Mouse (Mus musculus) limb, embryonic 14.5 days (tissue): ENCODE results near the gene Plce1. TPM values are rescaled to one million over a fixed set of nuclear protein-coding genes. Genes with fewer than 3 reads are reported as not detected.

Source experiments
- ATAC-seq: fragments of 200-750 bp; cut with Nextera tagmentation; 2 replicates; pipeline ENCODE4 v1.8.0; 2017; ENCODE audit warnings: low read depth, moderate number of reproducible peaks, moderate TSS enrichment; ENCODE audit not compliant: low FRiP score
- DNase-seq: peaks from one replicate; pipeline ENCODE4 v3.0.0-alpha.2; 2015; ENCODE audit warnings: low spot score
- H3K27ac ChIP-seq: fragments of 300-500 bp; sonication (generic); replicated peaks from 2 replicates; pipeline ENCODE4 v1.5.1; 2014; ENCODE audit warnings: low read depth, mild to moderate bottlenecking, low read length, moderate library complexity, mixed read lengths
- H3K27me3 ChIP-seq: fragments of 300-500 bp; sonication (generic); 2 replicates; pipeline ENCODE4 v1.6.1; 2014; ENCODE audit warnings: low read length, mixed read lengths; ENCODE audit not compliant: control insufficient read depth, insufficient read depth
- H3K36me3 ChIP-seq: fragments of 300-500 bp; sonication (generic); 2 replicates; pipeline ENCODE4 v1.6.1; 2014; ENCODE audit warnings: mild to moderate bottlenecking, low read length, moderate library complexity, mixed read lengths; ENCODE audit not compliant: control insufficient read depth, insufficient read depth
- H3K4me1 ChIP-seq: fragments of 300-500 bp; sonication (generic); 2 replicates; pipeline ENCODE4 v1.6.1; 2014; ENCODE audit warnings: antibody characterized with exemption, low read length, mixed read lengths; ENCODE audit not compliant: control insufficient read depth, insufficient read depth
- H3K4me2 ChIP-seq: fragments of 300-500 bp; sonication (generic); replicated peaks from 2 replicates; pipeline ENCODE4 v1.6.1; 2014; ENCODE audit warnings: low read depth, mild to moderate bottlenecking, low read length, moderate library complexity; ENCODE audit not compliant: severe bottlenecking
- H3K4me3 ChIP-seq: fragments of 300-500 bp; sonication (generic); replicated peaks from 2 replicates; pipeline ENCODE4 v1.5.1; 2014; ENCODE audit warnings: low read length
- H3K9ac ChIP-seq: fragments of 300-500 bp; sonication (generic); 2 replicates; pipeline ENCODE4 v1.6.1; 2014; ENCODE audit warnings: mild to moderate bottlenecking, low read depth, low read length, moderate library complexity; ENCODE audit not compliant: severe bottlenecking
- H3K9me3 ChIP-seq: fragments of 300-500 bp; sonication (generic); 2 replicates; pipeline ENCODE4 v1.6.1; 2016; ENCODE audit warnings: low read length; ENCODE audit not compliant: control insufficient read depth
- POLR2A ChIP-seq: fragments of 200-500 bp; IDR thresholded peaks from 2 replicates; pipeline ENCODE4 v1.8.0; 2012; ENCODE audit warnings: inconsistent platforms, mild to moderate bottlenecking, moderate library complexity, borderline replicate concordance; ENCODE audit not compliant: insufficient read depth, insufficient read length; ENCODE audit errors: extremely low read depth
- WGBS: fragments of 180-500 bp; shearing (Covaris S2); extraction: QIAGEN DNeasy Blood & Tissue Kit; methylation state at CpG from one replicate; pipeline ENCODE4 v1.1.7; 2014; 5-methylcytosine and 5-hydroxymethylcytosine counted together
- polyA plus RNA-seq, 2 experiments: library from polyadenylated mRNA; depleted of rRNA in 1 of 2; stranded (reverse) in 1 of 2; unstranded in 1 of 2; fragments of >200 nt; fragmentation: Nextera tagmentation in 1 of 2; extraction: Ambion mirVana in 1 of 2; gene quantifications; 2 replicates each; pipeline versions ENCODE4 v1.2.1 to v1.2.3; 2012 to 2014

Plce1 gene
- polyA plus RNA-seq, 2 experiments = 12.6 to 13.3 TPM

- ATAC-seq = no peak
Measured at GRCm38 (mm10) chr19:38644871-38645595, 164.1 kb downstream of the Plce1 start.

GRCm38 (mm10) chr19:38657980-38658379, 177.1 kb downstream of the Plce1 start:
- Histone ChIP-seq H3K4me2 (no peak overlapping the region), H3K9ac (no peak overlapping the region), H3K27me3 (no peaks in the 10 kb centered on the region), H3K4me3 (no peak overlapping the region), H3K27ac (no peak overlapping the region), H3K4me1 (no peaks in the 10 kb centered on the region), H3K36me3 (no peaks in the 10 kb centered on the region), H3K9me3 (no peaks in the 10 kb centered on the region)
- ATAC-seq (no peak), DNase-seq (no peak)
- no peak for TF ChIP-seq POLR2A
- 74% methylated on average over 13 of the region's 13 CpGs for WGBS

More at GRCm38 (mm10) chr19:38644871-38645595, 164.1 kb downstream of the Plce1 start:
- DNase-seq = no peak
- Histone ChIP-seq H3K27me3 (no peaks in the 10 kb centered on the region), H3K4me1 (0 out of 2 replicates have a peak, but pooled peaks cover 3% of the 10 kb centered on the region), H3K9ac (no peak overlapping the region), H3K27ac (no peak overlapping the region), H3K4me3 (no peak overlapping the region), H3K9me3 (no peaks in the 10 kb centered on the region), H3K4me2 (no peak overlapping the region), H3K36me3 (no peaks in the 10 kb centered on the region)
- no peak for TF ChIP-seq POLR2A
- WGBS = 43% methylated on average over 6 of the region's 6 CpGs

GRCm38 (mm10) chr19:38665398-38665797, 184.5 kb downstream of the Plce1 start:
- TF ChIP-seq POLR2A = no peak
- H3K36me3 ChIP-seq = no peaks in the 10 kb centered on the region
- WGBS = 75% methylated on average over 1 of the region's 1 CpGs
- no peak overlapping the region for H3K4me3 ChIP-seq
- DNase-seq = no peak
- no peak overlapping the region for H3K27ac ChIP-seq
- no peaks in the 10 kb centered on the region for H3K9me3 ChIP-seq
- no peak for ATAC-seq
- H3K27me3 ChIP-seq = no peaks in the 10 kb centered on the region
- no peak overlapping the region for H3K4me2 ChIP-seq
- H3K9ac ChIP-seq = no peak overlapping the region
- no peaks in the 10 kb centered on the region for H3K4me1 ChIP-seq

GRCm38 (mm10) chr19:38672015-38672600, 191.2 kb downstream of the Plce1 start:
- H3K27me3 ChIP-seq = no peaks in the 10 kb centered on the region
- H3K4me1 ChIP-seq = peaks cover 2% of the 10 kb centered on the region; the same call in 1 of the 2 replicates
- no peak for TF ChIP-seq POLR2A
- H3K9me3 ChIP-seq = no peaks in the 10 kb centered on the region
- no peaks in the 10 kb centered on the region for H3K36me3 ChIP-seq
- WGBS = 88% methylated on average over 7 of the region's 7 CpGs
- ATAC-seq (no peak), DNase-seq (no peak)
- no peak overlapping the region for H3K4me3 ChIP-seq
- H3K27ac ChIP-seq = no peak overlapping the region
- no peak overlapping the region for H3K9ac ChIP-seq
- H3K4me2 ChIP-seq = no peak overlapping the region

- no peaks in the 10 kb centered on the region for H3K27me3 ChIP-seq
- H3K36me3 ChIP-seq = no peaks in the 10 kb centered on the region
- WGBS = 35% methylated on average over 2 of the region's 2 CpGs
- ATAC-seq = no peak
- H3K4me3 ChIP-seq = no peak overlapping the region
- no peak overlapping the region for H3K27ac ChIP-seq
- no peak overlapping the region for H3K4me2 ChIP-seq
- TF ChIP-seq POLR2A = no peak
- peaks cover 2% of the 10 kb centered on the region; the same call in 1 of the 2 replicates for H3K4me1 ChIP-seq
- no peaks in the 10 kb centered on the region for H3K9me3 ChIP-seq
- H3K9ac ChIP-seq = no peak overlapping the region
- DNase-seq = no peak
Measured at GRCm38 (mm10) chr19:38673936-38674335, 193.0 kb downstream of the Plce1 start.
